Mouse (Mus musculus) ovary, adult 2 months (tissue): ENCODE measurements around the gene Il4i1. TPM values are rescaled to one million over a fixed set of nuclear protein-coding genes. Genes with fewer than 3 reads are reported as not detected.

Experiments used
- polyA plus RNA-seq: library from polyadenylated mRNA; depleted of rRNA; stranded (reverse); fragments of >200 nt; gene quantifications from 2 replicates; pipeline ENCODE4 v1.2.3, GENCODE M21; 2012; rRNA removed

Gene Il4i1
- polyA plus RNA-seq: 3.7 and 5.0 TPM in 2 replicates

DNA sequence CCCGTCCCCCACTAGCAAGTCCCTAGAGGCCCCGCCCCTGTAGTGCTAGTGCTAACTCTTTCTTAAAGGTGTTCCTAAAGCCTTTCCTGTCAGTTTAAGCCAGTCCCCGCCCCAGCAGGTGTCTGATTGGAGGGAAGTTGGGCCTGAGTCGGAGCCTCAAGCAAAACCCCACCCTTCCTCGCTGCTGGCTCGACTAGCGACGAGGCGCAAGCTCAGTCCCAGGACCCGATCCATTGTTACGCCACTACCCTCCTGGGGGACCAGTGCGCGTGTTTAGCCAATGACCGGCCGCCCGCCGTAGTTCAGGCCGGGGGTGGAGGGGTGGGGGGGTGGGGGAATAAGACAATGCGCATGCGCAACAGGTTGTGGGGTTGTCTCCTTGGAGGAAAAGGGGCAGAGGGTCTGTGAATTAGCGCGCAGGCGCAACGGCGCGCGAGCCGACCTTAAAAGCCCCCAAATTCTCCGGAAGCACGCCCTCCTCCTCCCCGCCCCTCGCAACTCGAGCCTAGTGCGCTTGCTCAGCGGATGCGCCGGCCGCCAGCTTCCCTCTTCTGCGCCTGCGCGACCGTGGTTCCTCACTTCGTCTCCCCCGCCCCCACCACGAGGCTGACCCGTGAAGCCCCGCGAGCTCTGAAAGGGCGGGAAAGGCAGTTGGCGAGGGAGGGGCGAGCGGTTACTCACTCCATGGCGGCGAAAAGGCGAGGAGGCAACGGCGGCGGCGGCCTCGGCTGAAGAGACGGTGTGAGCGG lies at the start of gene Il4i1, which contains the start of gene Nup62:
TSS of gene Il4i1 (plus strand) at position 667 of the 749 bp plus-strand sequence.
TSS of gene Nup62 (plus strand) at position 368 of the 749 bp plus-strand sequence.

GRCm38 (mm10) chr7:44816470-44817021 lies 359 bp downstream of the Il4i1 start, which contains the start of gene Atf5:
Gene Atf5, minus strand, starts transcription at chr7:44816658.

DNA sequence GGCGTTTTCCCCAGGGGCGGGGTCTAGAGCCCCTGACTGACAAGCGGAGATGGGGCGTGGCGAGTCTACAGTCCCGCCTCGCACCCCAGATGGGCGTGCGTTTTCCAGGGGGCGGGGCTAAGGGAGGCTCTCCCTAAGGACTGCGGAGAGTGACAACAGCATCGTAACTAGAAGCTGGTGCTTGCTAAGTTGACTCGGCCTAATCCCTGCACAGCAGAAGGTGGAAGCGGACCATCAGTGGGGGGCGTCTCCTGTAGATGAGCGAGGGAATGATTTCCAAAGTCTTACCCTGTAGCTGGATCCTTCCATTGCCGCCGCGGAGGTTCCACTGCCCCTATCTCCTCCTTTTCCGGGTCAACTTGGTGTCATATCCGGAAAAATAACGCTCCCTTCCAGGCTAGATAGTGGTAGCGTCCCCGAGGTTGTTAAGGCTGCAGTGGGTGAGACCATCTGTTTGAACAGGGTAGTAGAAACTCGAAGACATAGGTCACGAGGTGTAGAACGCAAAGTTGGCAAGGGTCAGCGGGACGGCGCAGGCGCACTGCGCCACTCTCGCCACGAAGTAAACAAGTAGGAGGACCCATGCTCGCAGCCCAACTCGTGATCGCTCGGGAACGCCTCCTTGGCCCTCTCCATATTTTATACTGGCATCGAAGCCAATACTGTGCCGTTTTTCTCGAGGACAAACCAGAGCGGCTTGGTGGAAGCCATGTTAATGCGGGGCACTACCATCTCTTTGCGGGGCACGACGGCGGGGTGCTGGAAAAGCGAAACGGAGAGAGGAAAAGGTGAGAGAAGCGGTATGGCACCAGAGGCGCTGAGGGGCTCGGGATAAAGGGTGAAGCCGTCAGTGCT lies 32.6 kb downstream of the Il4i1 start, which contains the start of the genes Akt1s1 and Tbc1d17:
TSS of gene Akt1s1 (plus strand) at position 431 of the 855 bp plus-strand sequence.
TSS of gene Tbc1d17 (minus strand) at position 519 of the 855 bp plus-strand sequence.

DNA sequence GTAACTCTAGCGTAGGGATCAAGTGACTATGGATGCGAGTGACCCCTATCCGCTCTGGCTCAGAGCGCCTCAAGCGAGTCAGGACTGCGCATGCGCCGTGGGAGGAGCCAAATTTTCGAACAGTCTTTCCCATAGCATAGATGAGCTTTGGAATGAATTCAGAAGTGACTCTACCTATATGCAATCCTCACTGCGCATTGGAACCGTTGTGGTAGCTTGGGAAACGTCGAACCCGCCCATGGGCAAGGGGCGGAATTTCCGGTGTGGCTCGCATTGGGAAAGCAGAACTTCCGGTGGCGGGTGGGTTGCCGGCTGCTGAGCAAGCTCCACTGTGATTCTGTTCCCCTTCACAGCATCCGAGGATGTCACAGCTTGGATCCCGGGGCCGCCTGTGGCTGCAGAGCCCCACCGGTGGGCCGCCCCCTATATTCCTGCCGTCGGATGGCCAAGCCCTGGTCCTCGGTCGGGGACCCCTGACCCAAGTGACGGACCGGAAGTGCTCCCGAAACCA lies 40.9 kb downstream of the Il4i1 start, which contains the start of gene Pnkp:
TSS of gene Pnkp (plus strand) at position 98 of the 511 bp plus-strand sequence.

DNA sequence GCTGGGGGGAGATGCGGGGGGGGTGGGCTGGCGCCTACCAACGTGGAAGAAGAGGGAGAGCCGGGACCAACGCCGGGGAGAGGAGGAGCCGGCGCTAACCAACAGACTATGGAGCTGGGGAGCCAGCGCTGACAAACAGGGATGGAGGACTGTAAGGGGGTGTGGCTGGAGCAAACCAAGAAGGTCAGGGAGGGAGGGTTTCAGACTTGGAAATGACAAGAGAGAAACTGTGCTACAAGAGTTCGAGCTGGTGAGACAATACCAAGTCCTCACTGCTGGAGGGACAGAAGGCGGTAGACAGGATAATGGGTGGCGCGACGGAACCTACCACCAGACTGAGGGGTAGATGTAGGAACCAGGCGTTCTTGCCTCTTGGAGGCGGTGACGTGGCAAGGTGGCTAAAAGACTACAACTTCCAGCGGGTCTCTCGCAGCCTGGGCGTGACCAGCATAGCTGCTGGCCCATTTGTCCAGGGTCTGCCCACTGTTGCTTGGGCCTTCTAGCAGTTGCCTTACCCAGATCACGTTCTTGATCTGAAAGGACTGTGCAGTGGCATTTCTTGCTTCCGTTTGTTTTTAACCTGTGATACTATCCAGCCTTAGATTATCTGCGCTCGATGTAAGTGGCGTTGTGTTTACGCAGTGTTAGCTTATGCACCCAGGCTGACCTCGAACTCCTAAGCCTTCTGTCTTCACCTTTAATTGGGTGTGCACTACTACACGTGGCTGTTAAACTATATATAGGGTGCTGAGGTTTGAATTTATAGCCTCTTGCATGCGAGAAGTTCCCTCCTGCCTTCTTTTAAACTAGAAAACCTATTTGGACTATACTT lies 53.7 kb downstream of the Il4i1 start, which contains the start of gene Ptov1:
TSS of gene Ptov1 (minus strand) at position 92 of the 832 bp plus-strand sequence.

Other genes with a start within 250 kb of the Il4i1 start
- 24.1 and 29.3 TPM in 2 replicates for gene Napsa, start 244.0 kb upstream of the Il4i1 start, polyA plus RNA-seq
- 2.9 and 3.1 TPM in 2 replicates for gene Kcnc3, start 225.7 kb upstream of the Il4i1 start, polyA plus RNA-seq
- gene Myh14, start 145.5 kb upstream of the Il4i1 start, polyA plus RNA-seq: 9.2 and 12.0 TPM in 2 replicates
- not detected in 2 replicates for gene Izumo2, start 107.6 kb upstream of the Il4i1 start, polyA plus RNA-seq
- 30.5 and 41.0 TPM in 2 replicates for gene Vrk3, start 68.0 kb upstream of the Il4i1 start, polyA plus RNA-seq
- gene Zfp473, start 65.3 kb upstream of the Il4i1 start, polyA plus RNA-seq: 0.66 and 0.89 TPM in 2 replicates
- 121 and 156 TPM in 2 replicates for gene Nup62, start 299 bp upstream of the Il4i1 start, polyA plus RNA-seq
- 231 and 322 TPM in 2 replicates for gene Atf5, start 271 bp downstream of the Il4i1 start, polyA plus RNA-seq
- gene Akt1s1, start 32.6 kb downstream of the Il4i1 start, polyA plus RNA-seq: 475 and 657 TPM in 2 replicates
- gene Tbc1d17, start 32.7 kb downstream of the Il4i1 start, polyA plus RNA-seq: 147 and 164 TPM in 2 replicates
- 65.1 and 72.1 TPM in 2 replicates for gene Pnkp, start 40.8 kb downstream of the Il4i1 start, polyA plus RNA-seq
- gene Ptov1, start 53.4 kb downstream of the Il4i1 start, polyA plus RNA-seq: 762 and 793 TPM in 2 replicates
- gene Med25, start 76.3 kb downstream of the Il4i1 start, polyA plus RNA-seq: 274 and 494 TPM in 2 replicates
- gene Fuz, start 79.7 kb downstream of the Il4i1 start, polyA plus RNA-seq: 133 and 143 TPM in 2 replicates
- 132 and 136 TPM in 2 replicates for gene Ap2a1, start 113.1 kb downstream of the Il4i1 start, polyA plus RNA-seq
- 0.08 TPM in 1 of 2 replicates, not detected in the other for gene Tsks, start 126.8 kb downstream of the Il4i1 start, polyA plus RNA-seq
- 61.1 and 66.1 TPM in 2 replicates for gene Cpt1c, start 158.5 kb downstream of the Il4i1 start, polyA plus RNA-seq
- gene Prmt1, start 170.2 kb downstream of the Il4i1 start, polyA plus RNA-seq: 364 and 448 TPM in 2 replicates
- gene Irf3, start 181.3 kb downstream of the Il4i1 start, polyA plus RNA-seq: 154 and 158 TPM in 2 replicates
- 43.3 and 49.2 TPM in 2 replicates for gene Bcl2l12, start 182.3 kb downstream of the Il4i1 start, polyA plus RNA-seq
- gene Scaf1, start 200.0 kb downstream of the Il4i1 start, polyA plus RNA-seq: 116 and 132 TPM in 2 replicates
- gene Rras, start 201.6 kb downstream of the Il4i1 start, polyA plus RNA-seq: 161 and 171 TPM in 2 replicates
- gene Prr12, start 236.5 kb downstream of the Il4i1 start, polyA plus RNA-seq: 17.5 and 18.4 TPM in 2 replicates
- 157 and 163 TPM in 2 replicates for gene Nosip, start 246.0 kb downstream of the Il4i1 start, polyA plus RNA-seq
- 90.9 and 100 TPM in 2 replicates for gene Prrg2, start 246.3 kb downstream of the Il4i1 start, polyA plus RNA-seq